Mouse (Mus musculus): ENCODE measurements at regions not wholly inside any gene's neighbourhood (a gene's known extent, or its start where the extent isn't known, plus 50 kb on each side); places are given as distances from the start of the nearest gene placed in this dataset.

GRCm38 (mm10) chr14:61696290-61696842 lies 89.1 kb downstream of the Kcnrg start:
- no peak for DNase-seq (ENCODE audit: low spot score in 2 of 2)

- DNase-seq (ENCODE audit: low spot score in 2 of 2) = no peak
Measured at GRCm38 (mm10) chr14:61696886-61697554, 89.8 kb downstream of the Kcnrg start.

- no peak for DNase-seq (ENCODE audit: low spot score in 2 of 2)
Measured at GRCm38 (mm10) chr14:61697704-61698103, 90.4 kb downstream of the Kcnrg start.

- no peak for DNase-seq (ENCODE audit: low spot score in 2 of 2)
Measured at GRCm38 (mm10) chr14:61698358-61699055, 91.2 kb downstream of the Kcnrg start.

GRCm38 (mm10) chr14:61699638-61700037 lies 92.4 kb downstream of the Kcnrg start:
- no peak for DNase-seq (ENCODE audit: low spot score in 2 of 2)

- no peak for DNase-seq (ENCODE audit: low spot score in 2 of 2)
Measured at GRCm38 (mm10) chr14:61701131-61701530, 93.9 kb downstream of the Kcnrg start.

- no peak for DNase-seq (ENCODE audit: low spot score in 2 of 2)
Measured at GRCm38 (mm10) chr14:61703916-61704315, 96.7 kb downstream of the Kcnrg start.

GRCm38 (mm10) chr14:61706984-61707383 lies 99.7 kb downstream of the Kcnrg start:
- no peak for DNase-seq (ENCODE audit: low spot score in 2 of 2)

GRCm38 (mm10) chr14:61708331-61708730 lies 101.1 kb downstream of the Kcnrg start:
- no peak for DNase-seq (ENCODE audit: low spot score in 2 of 2)

GRCm38 (mm10) chr14:61715746-61716145 lies 108.5 kb downstream of the Kcnrg start:
- no peak for DNase-seq (ENCODE audit: low spot score in 2 of 2)

GRCm38 (mm10) chr14:61718392-61719124 lies 111.3 kb downstream of the Kcnrg start:
- no peak for DNase-seq (ENCODE audit: low spot score in 2 of 2)

- no peak for DNase-seq (ENCODE audit: low spot score in 2 of 2)
Measured at GRCm38 (mm10) chr14:61721302-61721701, 114.0 kb downstream of the Kcnrg start.

- no peak for DNase-seq (ENCODE audit: low spot score in 2 of 2)
Measured at GRCm38 (mm10) chr14:61724942-61725341, 117.7 kb downstream of the Kcnrg start.

GRCm38 (mm10) chr14:61728562-61728961 lies 121.3 kb downstream of the Kcnrg start:
- no peak for DNase-seq (ENCODE audit: low spot score in 2 of 2)

GRCm38 (mm10) chr14:61735541-61735940 lies 128.3 kb downstream of the Kcnrg start:
- no peak for DNase-seq (ENCODE audit: low spot score in 2 of 2)

GRCm38 (mm10) chr14:61736384-61737322 lies 129.4 kb downstream of the Kcnrg start:
- no peak for DNase-seq (ENCODE audit: low spot score in 2 of 2)

GRCm38 (mm10) chr14:61737504-61738040 lies 130.3 kb downstream of the Kcnrg start:
- no peak for DNase-seq (ENCODE audit: low spot score in 2 of 2)

- DNase-seq (ENCODE audit: low spot score in 2 of 2) = no peak
Measured at GRCm38 (mm10) chr14:61739453-61739852, 132.2 kb downstream of the Kcnrg start.

GRCm38 (mm10) chr14:61743855-61744408 lies 136.7 kb downstream of the Kcnrg start:
- DNase-seq (ENCODE audit: low spot score in 2 of 2) = no peak

GRCm38 (mm10) chr14:61753421-61753820 lies 146.2 kb downstream of the Kcnrg start:
- DNase-seq (ENCODE audit: low spot score in 2 of 2) = no peak

- DNase-seq (ENCODE audit: low spot score in 2 of 2) = no peak
Measured at GRCm38 (mm10) chr14:61756651-61757050, 149.4 kb downstream of the Kcnrg start.

All from spleen, postnatal 4 days (tissue).